Comparison of ENCODE assay signal across 12 mouse cellular contexts in genomic region chr10:80837827-80838226, GRCm38 (mm10). TPM values are rescaled to one million over a fixed set of nuclear protein-coding genes. Genes with fewer than 3 reads are reported as not detected.
DNase-seq lines count a peak whose midpoint lies in the region; TF ChIP-seq lines count a peak whose summit lies in the region.
"Had no signal": no experiment of that assay in that cellular context is flagged by ENCODE, and none has a peak within 500 bp of the region (broad histone marks: within the 10 kb centered on the region; RNA-seq: fewer than 3 reads in every experiment).

No protein-coding gene starts in this region.

- H3K27me3 ChIP-seq in cerebellum, adult 2 months (ENCODE audit: control insufficient read depth, insufficient read depth, low read length), result no peaks in the 10 kb centered on the region
- no peaks in the 10 kb centered on the region for H3K27me3 ChIP-seq in kidney, adult 2 months (replicated peaks; ENCODE audit: control insufficient read depth, insufficient read depth, low read length)

- intact Hi-C loops in gastrocnemius, postnatal 36 days (cut with DNase I), result no loop called here
- intact Hi-C loops in gastrocnemius, postnatal 14 days (cut with DNase I; ENCODE audit: low total_unique reads), result no loop called here
- intact Hi-C loops in heart, postnatal 10 days (cut with DNase I), result no loop called here

- 2% methylated on average over 2 of the region's 2 CpGs for WGBS in cerebellum, adult 2 months
- WGBS in kidney, adult 2 months, result 43% methylated on average over 2 of the region's 2 CpGs

- H3K4me1 ChIP-seq in cerebellum, adult 2 months (ENCODE audit: control insufficient read depth, insufficient read depth, low read length), result peaks cover 71% of the 10 kb centered on the region
- H3K4me1 ChIP-seq in kidney, adult 2 months (ENCODE audit: control insufficient read depth, insufficient read depth, low read length), result no peaks in the 10 kb centered on the region

- no peak overlapping the region for H3K4me3 ChIP-seq in cerebellum, adult 2 months (replicated peaks; ENCODE audit: insufficient read depth, low read depth, low read length)
- H3K4me3 ChIP-seq in kidney, adult 2 months (ENCODE audit: insufficient read depth, low read depth, low read length), result no peak overlapping the region
- H3K4me3 ChIP-seq: embryonic facial prominence, embryonic 15.5 days; liver, embryonic 15.5 days had no signal

- no peak for TF ChIP-seq CTCF in cerebellum, adult 2 months (IDR thresholded peaks at IDR 0.05; ENCODE audit: borderline replicate concordance, insufficient read depth, low read depth, low read length)
- TF ChIP-seq CTCF in kidney, adult 2 months (conservative IDR thresholded peaks at IDR 0.05; ENCODE audit: insufficient read depth, insufficient read length, low read depth, low read length), result no peak

- no peak for TF ChIP-seq POLR2A in cerebellum, adult 2 months (IDR thresholded peaks at IDR 0.05; ENCODE audit: borderline replicate concordance, insufficient read depth, low read length)
- no peak for TF ChIP-seq POLR2A in kidney, adult 2 months (IDR thresholded peaks at IDR 0.05; ENCODE audit: low read depth, low read length)

- peak; percentile 61 to 77 for DNase-seq in gastrocnemius, adult 8-10 months (ENCODE audit: low spot score in 2 of 2)
- no peak for DNase-seq in gastrocnemius, postnatal 36 days
- DNase-seq in cerebellum, adult 2 months, result peak; percentile 76 to 85
- peak; percentile 62 for DNase-seq in gastrocnemius, postnatal 14 days
- DNase-seq in heart, postnatal 10 days, result peak; percentile 66 to 78
- no peak for DNase-seq in right cerebral cortex, adult 2 months (ENCODE audit: low spot score in 2 of 2)
- DNase-seq in kidney, postnatal 4 days, result no peak
- no peak for DNase-seq in kidney, adult 2 months
- DNase-seq: spleen, adult 18-20 months had no signal

- H3K36me3 ChIP-seq in kidney, adult 2 months (ENCODE audit: control insufficient read depth, insufficient read depth, low read length), result no peaks in the 10 kb centered on the region
- H3K36me3 ChIP-seq: liver, embryonic 15.5 days had no signal

- peak overlapping the region; percentile 90 for H3K27ac ChIP-seq in cerebellum, adult 2 months (ENCODE audit: insufficient read depth, low read length)
- H3K27ac ChIP-seq in kidney, adult 2 months (ENCODE audit: insufficient read depth, low read depth, low read length), result no peak overlapping the region
- H3K27ac ChIP-seq: embryonic facial prominence, embryonic 15.5 days; liver, embryonic 15.5 days had no signal

RNA-seq across cellular contexts. Expression of gene Lingo3, which starts 6.0 kb away (rescaled TPM):
- 10 to 100 TPM in 3 of 4 experiments, 1 to 10 TPM in 1; 7.4 to 12.5 (median 10.4) TPM for total RNA-seq in gastrocnemius, adult 8-10 months (2022)
- 10 to 100 TPM in 1 of 2 experiments, 1 to 10 TPM in 1; 8.4 to 10.3 TPM for total RNA-seq in gastrocnemius, postnatal 36 days (2021)
- 54.4 and 69.1 TPM in 2 replicates for polyA plus RNA-seq in cerebellum, adult 2 months (2012; rRNA removed)
- 10 to 100 TPM; 11.3 to 24.5 TPM for total RNA-seq in gastrocnemius, postnatal 14 days (2021)
- total RNA-seq in heart, postnatal 10 days (2021), result 1 to 10 TPM; 3.8 to 6.5 TPM
- 0.03 and 0.09 TPM in 2 replicates for polyA plus RNA-seq in kidney, adult 2 months (2012; rRNA removed)
- total RNA-seq: megakaryocyte, adult 5-6 weeks had no signal
- polyA plus RNA-seq: liver, embryonic 15.5 days had no signal

RNA-seq across cellular contexts. Expression of gene Oaz1, which starts 11.4 kb away (rescaled TPM):
- 1,000 to 10,000 TPM in 1 of 4 experiments, 100 to 1,000 TPM in 3; 735 to 1,031 (median 850) TPM for total RNA-seq in gastrocnemius, adult 8-10 months (2022)
- 100 to 1,000 TPM; 611 to 682 TPM for total RNA-seq in gastrocnemius, postnatal 36 days (2021)
- 776 and 779 TPM in 2 replicates for polyA plus RNA-seq in cerebellum, adult 2 months (2012; rRNA removed)
- total RNA-seq in gastrocnemius, postnatal 14 days (2021), result 100 to 1,000 TPM; 787 to 812 TPM
- total RNA-seq in heart, postnatal 10 days (2021), result 1,000 to 10,000 TPM; 1,023 to 1,076 TPM
- polyA plus RNA-seq in kidney, adult 2 months (2012; rRNA removed), result 1,045 and 1,074 TPM in 2 replicates

RNA-seq across cellular contexts. Expression of gene Lsm7, which starts 17.2 kb away (rescaled TPM):
- 10 to 100 TPM in 3 of 4 experiments, 1 to 10 TPM in 1; 6.2 to 19.0 (median 14.5) TPM for total RNA-seq in gastrocnemius, adult 8-10 months (2022)
- 10 to 100 TPM; 13.7 to 18.8 TPM for total RNA-seq in gastrocnemius, postnatal 36 days (2021)
- 213 and 215 TPM in 2 replicates for polyA plus RNA-seq in cerebellum, adult 2 months (2012; rRNA removed)
- total RNA-seq in gastrocnemius, postnatal 14 days (2021), result 10 to 100 TPM; 24.5 to 27.7 TPM
- total RNA-seq in heart, postnatal 10 days (2021), result 10 to 100 TPM; 23.6 to 28.2 TPM
- polyA plus RNA-seq in kidney, adult 2 months (2012; rRNA removed), result 79.0 and 98.1 TPM in 2 replicates

RNA-seq across cellular contexts. Expression of gene Sppl2b, which starts 17.2 kb away (rescaled TPM):
- total RNA-seq in gastrocnemius, adult 8-10 months (2022), result 10 to 100 TPM; 11.3 to 12.5 (median 11.7) TPM
- total RNA-seq in gastrocnemius, postnatal 36 days (2021), result 10 to 100 TPM; 13.6 to 17.6 TPM
- 123 and 132 TPM in 2 replicates for polyA plus RNA-seq in cerebellum, adult 2 months (2012; rRNA removed)
- total RNA-seq in gastrocnemius, postnatal 14 days (2021), result 10 to 100 TPM; 24.0 to 28.1 TPM
- total RNA-seq in heart, postnatal 10 days (2021), result 10 to 100 TPM; 26.0 to 27.7 TPM
- 58.2 and 88.0 TPM in 2 replicates for polyA plus RNA-seq in kidney, adult 2 months (2012; rRNA removed)

RNA-seq across cellular contexts. Expression of gene Jsrp1, which starts 24.5 kb away (rescaled TPM):
- 100 to 1,000 TPM; 455 to 508 (median 490) TPM for total RNA-seq in gastrocnemius, adult 8-10 months (2022)
- 100 to 1,000 TPM; 387 to 405 TPM for total RNA-seq in gastrocnemius, postnatal 36 days (2021)
- 0.27 and 0.38 TPM in 2 replicates for polyA plus RNA-seq in cerebellum, adult 2 months (2012; rRNA removed)
- 100 to 1,000 TPM; 345 to 379 TPM for total RNA-seq in gastrocnemius, postnatal 14 days (2021)
- total RNA-seq in heart, postnatal 10 days (2021), result under 1 TPM in 1 of 2 experiments, not detected in 1; 0.74 TPM
- polyA plus RNA-seq in kidney, adult 2 months (2012; rRNA removed), result 0.20 and 3.2 TPM in 2 replicates
- total RNA-seq: megakaryocyte, adult 5-6 weeks had no signal

Comparison
In these comparisons a context has a peak if more than half of its experiments do, and no peak if none do; other contexts are left out.
1. DNase-seq: peak in gastrocnemius, adult 8-10 months (2 of 2), cerebellum, adult 2 months (2 of 2), gastrocnemius, postnatal 14 days (single experiment) and heart, postnatal 10 days (2 of 2); none in gastrocnemius, postnatal 36 days (0 of 2), right cerebral cortex, adult 2 months (0 of 2), kidney, postnatal 4 days (0 of 2) and kidney, adult 2 months (single experiment).